In genomic region chr16:20715161-20715560, GRCm38 (mm10) we compare ENCODE assay signal across 8 mouse cellular contexts. TPM values are rescaled to one million over a fixed set of nuclear protein-coding genes. Genes with fewer than 3 reads are reported as not detected.
DNase-seq lines count a peak whose midpoint lies in the region; ATAC-seq and TF ChIP-seq lines count a peak whose summit lies in the region.

No protein-coding gene starts in this region.

- peak overlapping the region; percentile 62 for H3K4me3 ChIP-seq in heart, embryonic 12.5 days
- H3K4me3 ChIP-seq in MEL (ENCODE audit: control insufficient read depth in 1 of 2, insufficient read depth in 1 of 2, low read depth in 2 of 2, low read length in 2 of 2) = peak overlapping the region; percentile 58 to 74
- H3K4me3 ChIP-seq in hindbrain, embryonic 11.5 days (ENCODE audit: low read depth, low read length) = peak overlapping the region; percentile 62
- peak overlapping the region; percentile 61 for H3K4me3 ChIP-seq in midbrain, embryonic 12.5 days

- ATAC-seq in heart, embryonic 12.5 days (ENCODE audit: insufficient number of reproducible peaks, low FRiP score) = no peak
- no peak for ATAC-seq in hindbrain, embryonic 11.5 days (ENCODE audit: low FRiP score)
- ATAC-seq in midbrain, embryonic 12.5 days (ENCODE audit: low FRiP score, low read depth) = no peak

- peaks cover 25% of the 10 kb centered on the region for H3K36me3 ChIP-seq in heart, embryonic 12.5 days
- peaks cover 0 to 9% of the 10 kb centered on the region in 2 experiments; a peak in 2 of 4 replicates for H3K36me3 ChIP-seq in MEL (ENCODE audit: control insufficient read depth in 1 of 2, insufficient read depth in 2 of 2, low read length in 2 of 2)
- H3K36me3 ChIP-seq in hindbrain, embryonic 11.5 days (ENCODE audit: control insufficient read depth, insufficient read depth, low read length) = no peaks in the 10 kb centered on the region; the same call in 1 of the 2 replicates
- H3K36me3 ChIP-seq in midbrain, embryonic 12.5 days = peaks cover 35% of the 10 kb centered on the region

- H3K4me2 ChIP-seq in heart, embryonic 12.5 days = peak overlapping the region; percentile 82
- peak overlapping the region; percentile 91 for H3K4me2 ChIP-seq in hindbrain, embryonic 11.5 days (replicated peaks; ENCODE audit: low read depth, low read length)
- H3K4me2 ChIP-seq in midbrain, embryonic 12.5 days (replicated peaks) = peak overlapping the region; percentile 84

- no peaks in the 10 kb centered on the region for H3K27me3 ChIP-seq in heart, embryonic 12.5 days (replicated peaks)
- no peaks in the 10 kb centered on the region for H3K27me3 ChIP-seq in MEL (ENCODE audit: control insufficient read depth in 1 of 2, insufficient read depth in 2 of 2, low read length in 2 of 2)
- H3K27me3 ChIP-seq in hindbrain, embryonic 11.5 days (ENCODE audit: control insufficient read depth, insufficient read depth, low read length) = no peaks in the 10 kb centered on the region
- no peaks in the 10 kb centered on the region for H3K27me3 ChIP-seq in midbrain, embryonic 12.5 days

- H3K9ac ChIP-seq in heart, embryonic 12.5 days = peak overlapping the region; percentile 76
- H3K9ac ChIP-seq in MEL (ENCODE audit: control insufficient read depth, low read depth, low read length, poor library complexity, severe bottlenecking) = peak overlapping the region; percentile 62
- peak overlapping the region; percentile 81 for H3K9ac ChIP-seq in hindbrain, embryonic 11.5 days (ENCODE audit: low read depth, low read length)
- peak overlapping the region; percentile 78 for H3K9ac ChIP-seq in midbrain, embryonic 12.5 days (replicated peaks)

- no peak for TF ChIP-seq EP300 in MEL (IDR thresholded peaks at IDR 0.05; ENCODE audit: low read depth in 1 of 2, low read length in 2 of 2)

- H3K79me2 ChIP-seq in MEL (ENCODE audit: control insufficient read depth, insufficient read depth, low read length, poor library complexity) = peaks cover 7% of the 10 kb centered on the region

- peaks cover 44% of the 10 kb centered on the region for H3K4me1 ChIP-seq in heart, embryonic 12.5 days (replicated peaks)
- H3K4me1 ChIP-seq in MEL (ENCODE audit: control insufficient read depth in 1 of 2, insufficient read depth in 2 of 2, low read length in 2 of 2) = peaks cover 0 to 17% of the 10 kb centered on the region in 2 experiments; a peak in 3 of 4 replicates
- H3K4me1 ChIP-seq in hindbrain, embryonic 11.5 days (replicated peaks; ENCODE audit: control insufficient read depth, insufficient read depth, low read length) = peaks cover 11% of the 10 kb centered on the region; the same call in 1 of the 2 replicates
- H3K4me1 ChIP-seq in midbrain, embryonic 12.5 days = peaks cover 40% of the 10 kb centered on the region

- intact Hi-C loops in gastrocnemius, postnatal 36 days (cut with DNase I) = no loop called here

- no peak for DNase-seq in heart, adult 18-20 months
- DNase-seq in MEL (ENCODE audit: low read depth, low spot score) = no peak
- peak; percentile 22 for DNase-seq in hindbrain, embryonic 11.5 days (ENCODE audit: low spot score)
- DNase-seq in urinary bladder, postnatal 25 days (ENCODE audit: low spot score) = no peak
- no peak for DNase-seq in yolk sac, embryonic 10.5 days (ENCODE audit: low spot score)
- no peak for DNase-seq in gastrocnemius, postnatal 36 days

- WGBS in heart, embryonic 12.5 days = 49% methylated on average over 2 of the region's 2 CpGs
- 54% methylated on average over 2 of the region's 2 CpGs for WGBS in hindbrain, embryonic 11.5 days
- 52% methylated on average over 2 of the region's 2 CpGs for WGBS in midbrain, embryonic 12.5 days

- H3K27ac ChIP-seq in heart, embryonic 12.5 days (ENCODE audit: poor library complexity, severe bottlenecking) = no peak overlapping the region
- H3K27ac ChIP-seq in MEL (ENCODE audit: control insufficient read depth, low read depth, low read length) = no peak overlapping the region
- no peak overlapping the region for H3K27ac ChIP-seq in hindbrain, embryonic 11.5 days (ENCODE audit: low read depth, low read length)
- peak overlapping the region; percentile 7; the same call in 1 of the 2 replicates for H3K27ac ChIP-seq in midbrain, embryonic 12.5 days (replicated peaks)

- TF ChIP-seq RAD21 in MEL (IDR thresholded peaks at IDR 0.05; ENCODE audit: low read depth, low read length) = no peak

- no peak for TF ChIP-seq CTCF in MEL (IDR thresholded peaks at IDR 0.05 in 2 of 3, conservative IDR thresholded peaks at IDR 0.05 in 1 of 3; ENCODE audit: control insufficient read depth in 1 of 3, insufficient read depth in 1 of 3, low read depth in 2 of 3, low read length in 3 of 3, poor library complexity in 1 of 3, severe bottlenecking in 1 of 3)

- H3K9me3 ChIP-seq in heart, embryonic 12.5 days (replicated peaks) = no peaks in the 10 kb centered on the region
- H3K9me3 ChIP-seq in MEL (replicated peaks; ENCODE audit: insufficient read depth, low read length) = no peaks in the 10 kb centered on the region
- H3K9me3 ChIP-seq in hindbrain, embryonic 11.5 days (ENCODE audit: control insufficient read depth, low read length) = no peaks in the 10 kb centered on the region
- H3K9me3 ChIP-seq in midbrain, embryonic 12.5 days = no peaks in the 10 kb centered on the region

- TF ChIP-seq POLR2A in MEL (IDR thresholded peaks at IDR 0.05; ENCODE audit: control insufficient read depth in 1 of 2, insufficient read depth in 1 of 2, low read depth in 1 of 2, low read length in 2 of 2, poor library complexity in 1 of 2) = no peak

TF ChIP-seq in MEL, 35 proteins besides CTCF, POLR2A, EP300 and RAD21 (continues in another document):
- no peak for TF ChIP-seq KAT2A (conservative IDR thresholded peaks at IDR 0.05; ENCODE audit: low read depth, low read length)
- TF ChIP-seq RCOR1 (IDR thresholded peaks at IDR 0.05; ENCODE audit: low read depth, low read length) = no peak
- no peak for TF ChIP-seq MAZ (IDR thresholded peaks at IDR 0.05; ENCODE audit: low read depth, low read length)
- no peak for TF ChIP-seq TBP (IDR thresholded peaks at IDR 0.05; ENCODE audit: low read depth, low read length)
- no peak for TF ChIP-seq JUND (IDR thresholded peaks at IDR 0.05; ENCODE audit: low read depth, low read length)
- no peak for TF ChIP-seq CHD2 (IDR thresholded peaks at IDR 0.05; ENCODE audit: low read length)
- no peak for TF ChIP-seq MEF2A (IDR thresholded peaks at IDR 0.05; ENCODE audit: extremely low read depth, insufficient replicate concordance, low read depth, low read length, poor library complexity, severe bottlenecking)
- TF ChIP-seq MAX (IDR thresholded peaks at IDR 0.05; ENCODE audit: low read length) = no peak
- TF ChIP-seq ZMIZ1 (IDR thresholded peaks at IDR 0.05; ENCODE audit: low read depth, low read length) = no peak

RNA-seq across cellular contexts. Expression of gene Polr2h, which starts 2.3 kb away (rescaled TPM):
- polyA plus RNA-seq in heart, embryonic 12.5 days (2016; fragmentation: Nextera tagmentation; extraction: Ambion mirVana) = 45.0 and 50.5 TPM in 2 replicates
- 10 to 100 TPM; 11.0 to 13.1 TPM for total RNA-seq in heart, adult 18-20 months (2021)
- total RNA-seq in MEL (2012; rRNA removed) = 174 and 180 TPM in 2 replicates
- 10 to 100 TPM in 1 of 2 experiments, not detected in 1; 95.4 TPM for polyA plus RNA-seq in MEL (2012; ENCODE audit: insufficient read depth in 1 of 2, insufficient read length in 2 of 2, low read depth in 1 of 2, low replicate concordance in 2 of 2, missing spikeins in 1 of 2)
- polyA plus RNA-seq in hindbrain, embryonic 11.5 days (2014; fragmentation: Nextera tagmentation; extraction: Ambion mirVana) = 103 and 105 TPM in 2 replicates
- 84.5 and 87.6 TPM in 2 replicates for polyA plus RNA-seq in midbrain, embryonic 12.5 days (2016; fragmentation: Nextera tagmentation; extraction: Ambion mirVana)
- total RNA-seq in gastrocnemius, postnatal 36 days (2021) = 1 to 10 TPM; 7.7 to 9.3 TPM

RNA-seq across cellular contexts. Expression of gene Clcn2, which starts 2.4 kb away (rescaled TPM):
- 6.2 and 7.0 TPM in 2 replicates for polyA plus RNA-seq in heart, embryonic 12.5 days (2016; fragmentation: Nextera tagmentation; extraction: Ambion mirVana)
- total RNA-seq in heart, adult 18-20 months (2021) = 1 to 10 TPM; 1.2 to 1.6 TPM
- total RNA-seq in MEL (2012; rRNA removed) = 3.6 and 5.4 TPM in 2 replicates
- polyA plus RNA-seq in MEL (2012; ENCODE audit: insufficient read depth in 1 of 2, insufficient read length in 2 of 2, low read depth in 1 of 2, low replicate concordance in 2 of 2, missing spikeins in 1 of 2) = 1 to 10 TPM in 1 of 2 experiments, not detected in 1; 9.4 TPM
- 20.7 and 22.0 TPM in 2 replicates for polyA plus RNA-seq in hindbrain, embryonic 11.5 days (2014; fragmentation: Nextera tagmentation; extraction: Ambion mirVana)
- 30.7 and 32.8 TPM in 2 replicates for polyA plus RNA-seq in midbrain, embryonic 12.5 days (2016; fragmentation: Nextera tagmentation; extraction: Ambion mirVana)
- total RNA-seq in gastrocnemius, postnatal 36 days (2021) = 1 to 10 TPM in 1 of 2 experiments, under 1 TPM in 1; 0.99 to 1.0 TPM

RNA-seq across cellular contexts. Expression of gene Chrd, which starts 17.8 kb away (rescaled TPM):
- 0.54 and 0.94 TPM in 2 replicates for polyA plus RNA-seq in heart, embryonic 12.5 days (2016; fragmentation: Nextera tagmentation; extraction: Ambion mirVana)
- total RNA-seq in heart, adult 18-20 months (2021) = 1 to 10 TPM; 1.7 to 2.0 TPM
- not detected in 2 replicates for total RNA-seq in MEL (2012; rRNA removed)
- polyA plus RNA-seq in MEL (2012; ENCODE audit: insufficient read depth in 1 of 2, insufficient read length in 2 of 2, low read depth in 1 of 2, low replicate concordance in 2 of 2, missing spikeins in 1 of 2) = not detected
- polyA plus RNA-seq in hindbrain, embryonic 11.5 days (2014; fragmentation: Nextera tagmentation; extraction: Ambion mirVana) = 2.3 and 3.1 TPM in 2 replicates
- 4.8 and 5.3 TPM in 2 replicates for polyA plus RNA-seq in midbrain, embryonic 12.5 days (2016; fragmentation: Nextera tagmentation; extraction: Ambion mirVana)
- total RNA-seq in gastrocnemius, postnatal 36 days (2021) = 1 to 10 TPM; 2.3 to 3.0 TPM

RNA-seq across cellular contexts. Expression of gene Thpo, which starts 19.1 kb away (rescaled TPM):
- 0.14 and 0.22 TPM in 2 replicates for polyA plus RNA-seq in heart, embryonic 12.5 days (2016; fragmentation: Nextera tagmentation; extraction: Ambion mirVana)
- under 1 TPM in 1 of 2 experiments, not detected in 1; 0.18 TPM for total RNA-seq in heart, adult 18-20 months (2021)
- not detected in 2 replicates for total RNA-seq in MEL (2012; rRNA removed)
- not detected for polyA plus RNA-seq in MEL (2012; ENCODE audit: insufficient read depth in 1 of 2, insufficient read length in 2 of 2, low read depth in 1 of 2, low replicate concordance in 2 of 2, missing spikeins in 1 of 2)
- polyA plus RNA-seq in hindbrain, embryonic 11.5 days (2014; fragmentation: Nextera tagmentation; extraction: Ambion mirVana) = 0.39 and 0.83 TPM in 2 replicates
- 0.43 and 0.63 TPM in 2 replicates for polyA plus RNA-seq in midbrain, embryonic 12.5 days (2016; fragmentation: Nextera tagmentation; extraction: Ambion mirVana)
- 1 to 10 TPM; 3.6 to 4.0 TPM for total RNA-seq in gastrocnemius, postnatal 36 days (2021)

RNA-seq across cellular contexts. Expression of gene Fam131a, which starts 22.1 kb away (rescaled TPM):
- polyA plus RNA-seq in heart, embryonic 12.5 days (2016; fragmentation: Nextera tagmentation; extraction: Ambion mirVana) = 4.0 and 5.2 TPM in 2 replicates
- total RNA-seq in heart, adult 18-20 months (2021) = 10 to 100 TPM; 19.8 to 31.3 TPM
- not detected in 2 replicates for total RNA-seq in MEL (2012; rRNA removed)
- not detected for polyA plus RNA-seq in MEL (2012; ENCODE audit: insufficient read depth in 1 of 2, insufficient read length in 2 of 2, low read depth in 1 of 2, low replicate concordance in 2 of 2, missing spikeins in 1 of 2)
- polyA plus RNA-seq in hindbrain, embryonic 11.5 days (2014; fragmentation: Nextera tagmentation; extraction: Ambion mirVana) = 11.2 and 11.8 TPM in 2 replicates
- polyA plus RNA-seq in midbrain, embryonic 12.5 days (2016; fragmentation: Nextera tagmentation; extraction: Ambion mirVana) = 17.9 and 18.0 TPM in 2 replicates
- total RNA-seq in gastrocnemius, postnatal 36 days (2021) = 10 to 100 TPM; 50.1 to 79.3 TPM
